Mouse (Mus musculus) CH12.LX (cell line): ENCODE results near the gene Fam89b. TPM values are rescaled to one million over a fixed set of nuclear protein-coding genes. Genes with fewer than 3 reads are reported as not detected.

ENCODE experiments used
- DNase-seq: peaks from one replicate; pipeline ENCODE4 v3.0.0-alpha.2; 2013; ENCODE audit errors: extremely low read depth
- H3K27ac ChIP-seq: 2 replicates; pipeline ENCODE4 v1.5.1; 2012; ENCODE audit warnings: low read depth, mild to moderate bottlenecking, control low read depth, moderate library complexity; ENCODE audit not compliant: insufficient read depth
- H3K27me3 ChIP-seq: replicated peaks from 2 replicates; pipeline ENCODE3; 2012; ENCODE audit warnings: inconsistent platforms
- H3K36me3 ChIP-seq, 2 experiments: replicated peaks in 1 of 2; 2 replicates each; pipeline versions ENCODE3 to v1.6.1; 2012; ENCODE audit warnings: inconsistent platforms in 1 of 2, low read length in 1 of 2, mild to moderate bottlenecking in 1 of 2, mixed read lengths in 1 of 2, moderate library complexity in 1 of 2; ENCODE audit not compliant: control insufficient read depth in 1 of 2, insufficient read depth in 1 of 2
- H3K4me1 ChIP-seq, 2 experiments: 2 replicates each; pipeline ENCODE4 v1.6.1; 2012; ENCODE audit warnings: inconsistent platforms in 1 of 2, moderate library complexity in 1 of 2; ENCODE audit not compliant: insufficient read depth in 2 of 2, control insufficient read depth in 1 of 2
- H3K4me2 ChIP-seq: 2 replicates; pipeline ENCODE4 v1.6.1; 2012; ENCODE audit warnings: low read depth, mild to moderate bottlenecking, control low read depth; ENCODE audit not compliant: poor library complexity, insufficient read depth, severe bottlenecking
- H3K4me3 ChIP-seq, 3 experiments: fragments of 150-350 bp in 1 of 3; sonication (generic) in 1 of 3; replicated peaks in 1 of 3; 2 replicates each; pipeline versions ENCODE3 to v1.5.1; 2011 to 2012; ENCODE audit warnings: low read depth in 2 of 3, low read length in 2 of 3, mild to moderate bottlenecking in 2 of 3, moderate library complexity in 2 of 3, control low read depth in 1 of 3, improper control_type of control experiment in 1 of 3, inconsistent platforms in 1 of 3, mixed read lengths in 1 of 3; ENCODE audit not compliant: poor library complexity in 1 of 3
- H3K79me2 ChIP-seq: replicated peaks from 2 replicates; pipeline ENCODE4 v1.6.1; 2012; ENCODE audit warnings: mild to moderate bottlenecking, moderate library complexity; ENCODE audit not compliant: control insufficient read depth, poor library complexity, insufficient read depth, severe bottlenecking; ENCODE audit errors: extremely low read depth
- H3K9ac ChIP-seq: 2 replicates; pipeline ENCODE4 v1.6.1; 2012; ENCODE audit warnings: low read depth, mild to moderate bottlenecking, control low read depth, moderate library complexity; ENCODE audit not compliant: insufficient read depth
- H3K9me3 ChIP-seq: replicated peaks from 2 replicates; pipeline ENCODE3; 2012; ENCODE audit warnings: low read length, inconsistent platforms, mixed read lengths
- CHD1 ChIP-seq: IDR thresholded peaks from 2 replicates; pipeline ENCODE4 v1.6.1; 2012; ENCODE audit warnings: low read depth, low read length, improper control_type of control experiment, inconsistent platforms
- CHD2 ChIP-seq: IDR thresholded peaks from 2 replicates; pipeline ENCODE4 v1.6.1; 2011; ENCODE audit warnings: low read length, improper control_type of control experiment
- CTCF ChIP-seq, 2 experiments: IDR thresholded peaks in 1 of 2; conservative IDR thresholded peaks in 1 of 2; 2 replicates each; pipeline ENCODE4 v1.5.1; 2011 to 2012; ENCODE audit warnings: low read depth in 2 of 2, low read length in 2 of 2, improper control_type of control experiment in 1 of 2, inconsistent platforms in 1 of 2, mild to moderate bottlenecking in 1 of 2, moderate library complexity in 1 of 2
- EP300 ChIP-seq: IDR thresholded peaks from 2 replicates; pipeline ENCODE4 v1.6.1; 2011; ENCODE audit warnings: low read length, improper control_type of control experiment
- JUN ChIP-seq: IDR thresholded peaks from 2 replicates; pipeline ENCODE4 v1.6.1; 2011; ENCODE audit warnings: low read depth, mild to moderate bottlenecking, low read length, improper control_type of control experiment, moderate library complexity; ENCODE audit not compliant: insufficient read depth
- MAFK ChIP-seq: IDR thresholded peaks from 2 replicates; pipeline ENCODE4 v1.6.1; 2011; ENCODE audit warnings: low read length, improper control_type of control experiment; ENCODE audit not compliant: insufficient replicate concordance
- MAX ChIP-seq: IDR thresholded peaks from 2 replicates; pipeline ENCODE4 v1.6.1; 2011; ENCODE audit warnings: low read length, improper control_type of control experiment
- NELFE ChIP-seq: IDR thresholded peaks from 2 replicates; pipeline ENCODE4 v1.6.1; 2011; ENCODE audit warnings: low read depth, low read length, improper control_type of control experiment
- POLR2A ChIP-seq: IDR thresholded peaks from 2 replicates; pipeline ENCODE4 v1.6.1; 2011; ENCODE audit warnings: low read depth, mild to moderate bottlenecking, improper control_type of control experiment, low read length
- SMC3 ChIP-seq: IDR thresholded peaks from 2 replicates; pipeline ENCODE4 v1.6.1; 2011; ENCODE audit warnings: low read depth, low read length, improper control_type of control experiment
- USF2 ChIP-seq: conservative IDR thresholded peaks from 2 replicates; pipeline ENCODE4 v1.6.1; 2011; ENCODE audit warnings: low read depth, low read length, improper control_type of control experiment
- ZC3H11A ChIP-seq: IDR thresholded peaks from 2 replicates; pipeline ENCODE4 v1.6.1; 2012; ENCODE audit warnings: low read depth, mild to moderate bottlenecking, inconsistent platforms, low read length, improper control_type of control experiment
- ZKSCAN1 ChIP-seq: IDR thresholded peaks from 2 replicates; pipeline ENCODE4 v1.6.1; 2012; ENCODE audit warnings: low read depth, inconsistent platforms, low read length, improper control_type of control experiment, borderline replicate concordance
- ZMIZ1 ChIP-seq: IDR thresholded peaks from 2 replicates; pipeline ENCODE4 v1.6.1; 2012; ENCODE audit warnings: low read depth, mild to moderate bottlenecking, inconsistent platforms, low read length, improper control_type of control experiment
- ZNF384 ChIP-seq: IDR thresholded peaks from 2 replicates; pipeline ENCODE4 v1.6.1; 2012; ENCODE audit warnings: low read depth, low read length, improper control_type of control experiment, inconsistent platforms
- dilution Hi-C: fragments of 300-500 bp; cut with MboI; formaldehyde crosslinking; loops from 2 replicates; pipeline ENCODE4 v1.14.3; 2020; ENCODE audit warnings: low sequenced_read_pairs; ENCODE audit not compliant: extremely low pct_unique_long_range_greater_than_20kb, extremely low pct_ligation_motif_present
- in situ Hi-C: fragments of 300-500 bp; cut with MboI; formaldehyde crosslinking; loops from 3 replicates; pipeline ENCODE4 v1.14.3; 2019; ENCODE audit warnings: low sequenced_read_pairs, low pct_ligation_motif_present, low pct_unique_long_range_greater_than_20kb, mixed read lengths
- polyA plus RNA-seq: library from polyadenylated mRNA; unstranded; fragments of >175 nt; gene quantifications from 2 replicates; pipeline ENCODE4 v1.2.1, GENCODE M21; 2012; ENCODE audit warnings: low read depth; ENCODE audit not compliant: insufficient read length
- total RNA-seq, 2 experiments: library from RNA; depleted of rRNA; stranded (reverse); fragments of 300-350 nt in 1 of 2; fragments of >200 nt in 1 of 2; gene quantifications; 2 replicates each; pipeline ENCODE4 v1.2.3; 2012 to 2014

The Fam89b gene
- total and polyA plus RNA-seq, 3 experiments: 7.5 to 13.4 (median 9.2) TPM

- in situ Hi-C loops: no loop called here
- Histone ChIP-seq H3K27me3 (no peaks in the 10 kb centered on the region), H3K9me3 (no peaks in the 10 kb centered on the region), H3K4me3 (no peak overlapping the region), H3K36me3 (peaks cover 48 to 83% of the 10 kb centered on the region in 2 experiments), H3K27ac (no peak overlapping the region), H3K4me1 (peaks cover 29 to 46% of the 10 kb centered on the region in 2 experiments), H3K79me2 (peaks cover 23% of the 10 kb centered on the region), H3K9ac (no peak overlapping the region), H3K4me2 (no peak overlapping the region)
- no peak for TF ChIP-seq ZMIZ1
- TF ChIP-seq EP300: no peak
- TF ChIP-seq USF2: no peak
- no peak for TF ChIP-seq CHD2
- no peak for TF ChIP-seq CHD1
- no peak for TF ChIP-seq NELFE
- TF ChIP-seq MAFK: no peak
- TF ChIP-seq POLR2A: no peak
- TF ChIP-seq MAX: no peak
- no peak for TF ChIP-seq ZNF384
- no peak for TF ChIP-seq JUN
- no peak for TF ChIP-seq SMC3
- no peak for TF ChIP-seq ZKSCAN1
- DNase-seq: no peak
- dilution Hi-C loops: no loop called here
Observed at GRCm38 (mm10) chr19:5693801-5694200, 35.7 kb downstream of the Fam89b start.

- no peak overlapping the region for H3K4me3 ChIP-seq
- peaks cover 41 to 74% of the 10 kb centered on the region in 2 experiments for H3K36me3 ChIP-seq
- in situ Hi-C loops: no loop called here
Observed at GRCm38 (mm10) chr19:5692913-5693396, 36.5 kb downstream of the Fam89b start.

More at GRCm38 (mm10) chr19:5692913-5693396, 36.5 kb downstream of the Fam89b start:
- no peak overlapping the region for H3K27ac ChIP-seq
- H3K4me2 ChIP-seq: no peak overlapping the region
- peaks cover 24% of the 10 kb centered on the region for H3K79me2 ChIP-seq
- no peaks in the 10 kb centered on the region for H3K9me3 ChIP-seq
- TF ChIP-seq MAFK (no peak), POLR2A (no peak), ZC3H11A (no peak), CTCF (conservative IDR thresholded peaks at IDR 0.05 in 1 of 2, IDR thresholded peaks at IDR 0.05 in 1 of 2; ENCODE audit: low read depth in 2 of 2, low read length in 2 of 2) (no peak)
- no peaks in the 10 kb centered on the region for H3K27me3 ChIP-seq
- dilution Hi-C loops: no loop called here
- peaks cover 29 to 46% of the 10 kb centered on the region in 2 experiments for H3K4me1 ChIP-seq
- no peak for DNase-seq
- no peak overlapping the region for H3K9ac ChIP-seq
